Mouse (Mus musculus) layer of hippocampus, adult 11-12 months (tissue): ENCODE results near the gene Atp6v1g2.
A peak's percentile ranks its signal among the peaks of the same experiment; 100 is the strongest.

Source experiments
- DNase-seq: peaks from one replicate; pipeline ENCODE4 v3.0.0; 2022; ENCODE audit warnings: low spot score

Atp6v1g2 gene

DNA sequence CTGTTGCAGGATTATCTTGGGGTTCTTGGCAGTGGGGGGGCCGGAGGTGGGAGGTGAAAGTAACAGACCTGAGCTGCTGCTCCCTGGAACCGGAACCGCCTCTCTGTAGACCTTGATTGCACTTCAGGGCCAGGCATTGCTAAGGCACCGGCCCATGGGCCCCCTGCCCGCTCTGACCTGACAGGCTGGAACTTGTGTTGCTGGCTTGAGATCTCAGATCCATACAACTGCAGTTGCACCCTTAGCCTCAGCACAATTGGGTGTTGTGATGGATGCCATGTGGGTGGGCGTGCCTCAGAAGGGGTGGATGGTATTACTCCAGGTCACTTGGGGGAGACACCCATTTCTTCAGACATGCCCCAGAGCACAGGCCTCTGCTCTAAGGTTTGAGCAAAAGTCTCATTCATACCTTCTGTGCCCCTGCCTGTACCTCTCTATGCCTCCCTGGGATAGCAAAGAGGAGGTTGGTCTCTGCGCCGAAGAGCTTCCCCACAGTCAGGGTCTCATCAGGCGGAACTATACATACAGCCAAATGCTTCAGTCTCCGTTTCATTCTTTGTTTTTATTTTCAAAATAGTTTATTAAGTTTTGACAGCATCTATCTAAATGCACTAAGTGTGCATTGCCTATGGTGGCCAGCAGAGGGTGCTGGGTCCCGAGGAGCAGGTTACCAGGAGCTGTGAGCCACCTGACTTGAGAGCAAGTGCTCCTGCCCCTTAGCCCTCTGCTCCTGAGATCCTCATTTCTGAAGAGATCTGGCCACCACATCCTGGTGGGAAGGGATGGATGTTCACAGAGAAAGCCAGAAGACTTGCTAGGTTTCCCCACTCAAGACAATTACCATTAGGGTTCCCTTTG lies 21.0 kb downstream of the Atp6v1g2 start:
- peak; percentile 68 for DNase-seq

DNA sequence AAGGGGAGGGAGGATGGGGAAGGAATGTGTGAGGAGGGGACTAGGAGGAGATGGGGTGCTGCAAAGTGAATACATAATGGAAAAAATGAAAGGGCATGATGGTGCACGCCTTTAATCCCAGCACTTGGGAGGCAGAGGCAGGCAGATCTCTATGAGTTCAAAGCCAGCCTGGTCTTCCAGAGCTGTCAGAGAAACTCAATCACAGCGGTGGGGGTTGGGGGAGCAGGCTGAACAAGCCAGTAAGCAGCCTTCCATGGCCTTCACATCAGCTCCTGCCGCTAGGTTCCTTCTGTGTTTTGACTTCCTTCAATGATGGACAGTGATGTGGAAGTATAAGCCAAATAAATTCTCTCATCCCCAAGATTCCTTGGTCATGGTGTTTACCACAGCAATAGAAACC lies 21.8 kb downstream of the Atp6v1g2 start:
- no peak for DNase-seq

DNA sequence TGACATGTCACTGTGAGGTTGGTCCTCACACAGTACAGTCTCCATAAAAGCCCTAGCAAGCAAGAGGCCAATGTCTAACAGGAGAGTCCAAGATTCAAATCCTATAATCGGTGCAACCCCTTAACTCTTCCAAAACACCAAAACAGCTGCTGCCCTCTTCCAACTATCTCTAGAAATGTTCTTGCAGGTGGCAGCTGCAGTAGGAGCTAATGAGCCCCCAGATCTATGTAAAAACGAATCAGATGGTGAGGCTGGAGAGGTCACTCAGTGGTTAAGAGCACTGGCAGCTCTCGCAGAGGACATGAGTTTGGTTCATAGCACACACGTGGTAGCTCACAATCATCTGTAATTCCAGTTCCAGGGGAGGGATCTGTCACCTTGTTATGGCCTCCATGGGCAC lies 22.2 kb downstream of the Atp6v1g2 start:
- DNase-seq, result no peak

DNA sequence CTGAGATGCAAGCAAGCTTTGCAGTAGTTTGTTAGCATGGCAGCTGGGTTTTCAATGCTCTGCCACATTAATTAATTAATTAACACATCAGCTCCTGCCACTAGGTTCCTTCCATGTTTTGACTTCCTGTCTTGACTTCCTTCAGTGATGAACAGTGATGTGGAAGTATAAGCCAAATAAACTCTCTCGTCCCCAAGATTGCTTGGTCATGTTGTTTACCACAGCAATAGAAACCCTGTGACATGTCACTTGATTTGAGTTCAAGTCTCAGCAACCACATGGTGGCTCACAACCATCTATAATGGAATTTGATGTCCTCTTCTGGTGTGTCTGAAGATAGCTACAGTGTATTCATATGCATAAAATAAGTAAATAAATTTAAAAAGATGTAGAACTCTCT lies 23.9 kb downstream of the Atp6v1g2 start:
- DNase-seq, result no peak

DNA sequence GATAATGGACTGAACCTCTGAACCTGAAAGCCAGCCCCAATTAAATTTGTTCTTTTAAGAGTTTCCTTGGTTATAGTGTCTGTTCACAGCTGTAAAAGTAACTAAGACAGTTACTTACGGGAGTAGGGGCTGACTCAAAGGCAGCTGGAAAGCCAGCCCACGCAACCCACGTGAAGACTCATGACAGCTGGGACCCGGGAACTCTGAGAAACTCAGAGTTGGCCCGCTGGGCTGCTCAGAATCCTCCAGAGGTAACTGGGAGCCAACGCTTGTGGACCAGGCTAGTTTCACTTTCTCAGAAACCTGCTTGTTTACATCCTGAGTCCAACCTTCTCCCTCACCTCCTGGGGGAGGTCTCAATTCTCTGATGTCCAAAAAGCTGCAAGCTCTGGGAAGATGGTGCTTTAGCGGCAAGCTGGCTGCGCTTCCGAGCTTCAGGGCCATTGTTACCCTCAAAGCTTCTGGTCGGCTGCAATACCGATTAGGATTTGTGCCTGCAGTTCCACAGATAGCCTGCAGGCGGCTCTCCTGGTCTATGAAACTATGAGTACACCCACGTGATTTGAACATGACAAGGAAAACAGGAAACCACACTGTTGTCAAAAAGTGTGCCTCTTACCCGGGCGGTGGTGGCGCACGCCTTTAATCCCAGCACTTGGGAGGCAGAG lies 24.5 kb downstream of the Atp6v1g2 start:
- DNase-seq, result peak; percentile 97

DNA sequence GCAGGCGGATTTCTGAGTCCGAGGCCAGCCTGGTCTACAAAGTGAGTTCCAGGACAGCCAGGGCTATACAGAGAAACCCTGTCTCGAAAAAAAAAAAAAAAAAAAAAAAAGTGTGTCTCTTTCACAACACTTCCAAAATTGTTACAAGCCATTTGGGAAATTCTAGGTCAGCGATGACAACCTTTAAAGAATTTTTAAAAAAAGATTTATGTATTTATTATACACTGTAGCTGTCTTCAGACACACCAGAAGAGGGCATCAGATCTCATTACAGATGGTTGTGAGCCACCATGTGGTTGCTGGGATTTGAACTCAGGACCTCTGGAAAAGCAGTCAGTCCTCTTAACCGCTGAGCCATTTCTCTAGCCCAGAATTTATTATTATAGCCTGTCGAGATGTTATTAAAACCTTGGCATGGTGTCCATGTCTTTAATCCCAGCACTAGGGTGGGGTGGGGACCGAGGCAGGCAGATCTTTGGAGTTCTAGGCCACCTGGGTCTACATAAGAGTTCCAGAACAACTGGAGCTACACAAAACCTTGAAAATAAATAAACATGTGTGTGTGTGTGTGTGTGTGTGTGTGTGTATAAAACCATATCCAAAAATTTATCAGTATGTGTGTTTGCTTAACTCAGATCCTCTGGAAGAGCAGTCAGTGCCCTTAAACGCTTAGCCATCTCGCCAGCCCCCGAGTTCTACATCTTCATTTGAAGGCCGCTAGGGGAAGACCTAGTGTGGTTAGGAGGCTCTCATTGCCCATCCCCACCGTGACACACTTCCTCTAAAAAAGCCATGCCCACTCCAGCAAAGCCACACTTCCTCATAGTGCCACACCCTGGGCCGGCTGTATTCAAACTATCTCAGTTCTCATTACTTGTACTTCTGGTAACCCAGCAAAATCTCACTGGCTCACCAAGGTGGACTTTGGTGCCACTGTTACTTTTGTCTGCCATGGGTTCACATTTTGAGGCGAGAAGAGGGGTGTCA lies 25.3 kb downstream of the Atp6v1g2 start:
- DNase-seq, result peak; percentile 67

DNA sequence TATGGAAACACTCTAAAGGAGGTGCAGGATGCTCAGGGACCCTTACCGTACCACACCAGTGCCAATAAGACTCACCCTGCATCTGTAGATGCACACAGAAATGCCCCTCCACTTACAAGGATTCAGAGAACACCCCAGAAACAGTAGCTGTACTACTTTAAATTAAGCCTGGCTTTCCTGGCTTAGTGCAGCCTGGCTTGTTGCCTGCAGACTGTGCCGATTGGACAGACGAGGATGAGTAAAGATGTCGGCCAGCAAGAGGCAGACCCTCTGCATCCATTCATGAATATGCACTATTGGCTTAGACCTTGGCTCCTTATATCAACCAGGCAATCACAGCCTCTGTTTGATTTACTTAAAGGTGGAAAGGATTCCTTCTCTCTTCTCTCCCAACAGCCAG lies 26.2 kb downstream of the Atp6v1g2 start:
- DNase-seq, result no peak

DNA sequence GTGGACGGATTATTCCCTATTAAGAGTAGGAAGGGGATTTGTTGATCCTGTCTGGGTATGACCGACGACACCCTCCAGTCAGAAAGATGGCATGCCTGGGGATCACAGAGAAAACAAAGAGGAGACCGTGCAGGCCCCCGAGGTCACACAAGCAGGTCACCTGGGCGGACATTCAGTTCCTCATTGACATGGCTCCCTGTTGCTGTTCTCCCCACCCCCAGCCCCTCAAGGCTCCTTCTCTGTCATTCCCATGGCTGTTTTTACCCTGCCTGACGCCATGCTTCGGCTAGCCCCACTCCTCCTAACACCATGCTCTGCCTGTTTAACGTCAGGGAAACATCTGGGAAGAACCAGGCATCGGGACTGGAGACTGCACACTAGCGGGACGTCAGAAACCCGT lies 28.2 kb downstream of the Atp6v1g2 start:
- no peak for DNase-seq

- peak; percentile 98 for DNase-seq
Observed at GRCm38 (mm10) chr17:35262664-35263522, 29.4 kb downstream of the Atp6v1g2 start, which contains the start of gene H2-D1. Gene H2-D1 (plus strand): TSS chr17:35262730.

DNA sequence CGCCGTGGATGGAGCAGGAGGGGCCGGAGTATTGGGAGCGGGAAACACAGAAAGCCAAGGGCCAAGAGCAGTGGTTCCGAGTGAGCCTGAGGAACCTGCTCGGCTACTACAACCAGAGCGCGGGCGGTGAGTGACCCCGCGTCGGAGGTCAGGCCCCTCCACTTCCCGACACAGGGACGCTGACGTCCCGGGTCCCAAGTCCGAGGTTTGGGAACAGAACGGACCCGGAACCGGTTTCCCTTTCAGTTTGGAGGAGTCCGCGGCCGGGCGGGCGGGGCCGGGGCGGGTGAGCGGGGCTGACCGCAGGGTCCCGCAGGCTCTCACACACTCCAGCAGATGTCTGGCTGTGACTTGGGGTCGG lies 30.0 kb downstream of the Atp6v1g2 start:
- DNase-seq, result no peak

GRCm38 (mm10) chr17:35267399-35268086 lies 34.1 kb downstream of the Atp6v1g2 start:
- DNase-seq, result no peak

DNA sequence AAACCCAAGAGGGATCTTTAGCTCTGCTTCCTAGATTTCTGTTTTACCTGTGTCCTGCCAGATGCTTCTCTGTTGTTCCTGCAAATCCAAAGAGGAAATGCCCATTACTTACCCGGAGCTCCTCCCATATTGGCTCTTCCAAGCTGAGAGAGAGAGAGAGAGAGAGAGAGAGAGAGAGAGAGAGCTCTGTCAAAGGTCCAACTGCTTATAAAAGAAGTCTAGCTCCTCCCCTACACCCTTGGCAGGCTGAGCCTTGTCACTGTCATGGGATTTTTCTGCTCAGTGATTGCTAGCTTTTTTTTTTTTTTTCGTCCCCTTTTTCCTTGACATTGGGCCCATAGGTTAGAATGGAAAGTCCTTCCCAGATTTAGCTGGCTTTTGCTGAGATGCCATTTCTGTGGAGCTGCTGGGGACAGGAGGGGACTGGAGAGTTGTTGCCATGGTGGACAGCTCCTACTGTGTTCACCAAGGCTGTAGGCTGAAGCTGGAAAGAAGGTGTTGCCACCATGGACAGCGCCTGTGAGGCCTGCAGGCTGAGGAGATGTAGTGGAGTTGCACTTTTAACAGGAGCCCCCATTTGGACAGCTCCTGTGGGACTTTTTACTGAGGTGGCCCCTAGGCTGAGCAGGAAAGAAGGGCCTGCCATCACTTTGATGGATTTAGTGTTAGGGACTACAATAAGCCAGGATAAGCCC lies 36.3 kb downstream of the Atp6v1g2 start:
- DNase-seq, result no peak

DNA sequence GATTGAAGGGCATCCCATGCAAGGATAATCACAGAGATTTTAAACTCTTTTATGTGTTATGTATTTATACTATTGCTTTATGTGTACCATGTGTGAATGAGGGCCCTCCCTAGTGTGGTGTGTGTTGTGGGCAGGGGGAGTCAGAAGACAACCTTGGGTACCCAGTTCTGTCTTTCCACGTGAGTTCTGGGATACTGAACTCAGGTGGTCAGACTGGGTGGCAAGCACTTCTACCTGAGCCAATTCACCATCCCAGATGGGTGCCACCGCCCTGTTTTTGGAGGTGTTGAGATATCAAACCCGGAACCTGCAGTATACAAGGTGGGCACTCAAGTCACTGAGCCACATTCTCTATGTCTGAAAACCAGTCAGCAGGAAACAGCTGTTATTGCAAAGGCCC lies 38.8 kb downstream of the Atp6v1g2 start:
- DNase-seq, result no peak

DNA sequence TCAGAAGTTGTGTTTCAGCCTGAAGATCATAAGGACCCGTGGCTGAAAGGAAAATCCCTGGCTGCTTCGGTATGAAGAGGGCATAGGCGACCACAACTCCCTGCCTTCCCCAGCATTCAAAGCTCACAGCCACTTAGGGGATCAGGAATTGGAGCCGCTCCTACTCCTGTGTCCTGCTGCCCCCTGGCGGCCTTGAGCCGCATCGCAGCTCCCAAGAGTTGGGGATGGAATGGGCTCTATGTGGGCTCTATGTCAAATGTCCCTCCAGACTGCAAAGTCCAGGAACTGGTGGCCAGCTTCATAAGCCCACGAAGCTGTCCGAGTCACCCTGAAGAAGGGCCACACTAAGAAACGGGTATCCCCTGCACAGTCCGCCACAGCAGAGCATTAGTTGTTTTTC lies 41.3 kb downstream of the Atp6v1g2 start:
- DNase-seq, result peak; percentile 90

GRCm38 (mm10) chr17:35276304-35276864 lies 42.9 kb downstream of the Atp6v1g2 start:
- no peak for DNase-seq

- no peak for DNase-seq
Observed at GRCm38 (mm10) chr17:35278049-35278448, 44.6 kb downstream of the Atp6v1g2 start.

GRCm38 (mm10) chr17:35278957-35279688 lies 45.7 kb downstream of the Atp6v1g2 start:
- no peak for DNase-seq

- no peak for DNase-seq
Observed at GRCm38 (mm10) chr17:35280276-35280675, 46.8 kb downstream of the Atp6v1g2 start.

DNA sequence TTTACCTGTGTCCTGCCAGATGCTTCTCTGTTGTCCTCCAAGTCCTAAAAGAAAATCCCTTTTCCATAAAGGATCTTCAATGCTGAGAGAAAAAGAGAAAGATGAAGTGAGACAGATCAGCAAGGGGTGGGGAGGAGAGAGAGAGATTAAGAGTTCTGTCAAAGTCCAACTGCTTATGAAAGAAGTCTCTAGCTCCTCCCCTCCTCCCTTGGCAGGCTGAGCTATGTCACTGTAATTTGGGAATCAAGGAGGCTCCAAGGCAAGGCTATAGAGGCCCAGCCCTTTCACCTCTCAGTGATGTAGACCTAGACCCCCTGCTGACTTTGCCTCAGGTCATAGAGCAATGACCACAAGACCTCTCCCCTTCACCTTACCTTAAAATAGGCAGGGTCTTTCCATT lies 52.0 kb downstream of the Atp6v1g2 start:
- no peak for DNase-seq
